Mouse (Mus musculus) ovary, adult 18-20 months (tissue): Measurements from ENCODE around the gene Prkar2b.

ENCODE experiments used
- DNase-seq: peaks from one replicate; pipeline ENCODE4 v3.0.0; 2022; ENCODE audit warnings: low spot score, mixed read lengths

Gene Prkar2b

DNA sequence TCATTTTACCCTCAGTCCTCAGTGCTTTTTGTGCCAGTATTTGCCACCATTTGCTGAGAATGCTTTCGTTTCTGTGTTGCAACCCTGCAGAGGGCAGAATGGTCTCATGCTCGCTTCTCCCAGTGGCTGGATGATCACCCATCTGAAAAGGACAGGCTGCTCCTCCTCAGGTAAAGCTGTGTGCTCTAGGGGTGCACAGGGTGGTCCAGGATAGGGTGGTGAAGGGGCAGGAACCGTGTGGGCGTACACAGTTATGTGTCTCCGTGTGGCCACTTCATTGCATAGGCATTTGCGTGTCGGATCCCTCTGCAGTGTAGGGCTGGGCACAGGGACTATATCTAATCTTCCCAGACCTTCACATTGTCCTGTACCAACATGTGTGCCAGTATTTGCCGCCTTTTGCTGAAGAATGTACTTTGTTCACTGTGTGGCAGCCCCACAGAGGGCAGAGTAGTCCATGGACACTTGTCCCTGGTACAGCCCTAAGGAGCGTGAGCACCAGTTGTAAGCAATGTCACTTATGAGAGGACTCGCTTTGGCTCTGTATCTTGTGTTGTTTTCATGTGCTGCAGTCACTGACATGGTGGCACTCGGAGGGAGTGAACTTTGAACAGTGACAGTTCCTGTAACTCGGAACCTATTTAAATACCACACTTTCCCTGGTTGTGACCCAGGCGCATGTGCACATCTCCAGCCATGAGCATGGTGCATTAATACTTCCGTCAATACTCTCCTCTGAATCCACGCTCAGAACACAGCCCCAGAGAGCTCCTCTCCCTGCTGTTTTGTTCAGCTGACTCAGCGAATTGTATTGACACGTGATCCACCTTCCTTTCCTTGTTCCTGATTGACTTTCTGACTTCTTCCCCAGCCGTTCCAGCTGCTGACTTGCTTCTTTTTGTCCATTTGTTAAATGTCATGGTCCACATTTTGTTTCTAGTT lies 140.4 kb downstream of the Prkar2b start:
- DNase-seq = no peak

DNA sequence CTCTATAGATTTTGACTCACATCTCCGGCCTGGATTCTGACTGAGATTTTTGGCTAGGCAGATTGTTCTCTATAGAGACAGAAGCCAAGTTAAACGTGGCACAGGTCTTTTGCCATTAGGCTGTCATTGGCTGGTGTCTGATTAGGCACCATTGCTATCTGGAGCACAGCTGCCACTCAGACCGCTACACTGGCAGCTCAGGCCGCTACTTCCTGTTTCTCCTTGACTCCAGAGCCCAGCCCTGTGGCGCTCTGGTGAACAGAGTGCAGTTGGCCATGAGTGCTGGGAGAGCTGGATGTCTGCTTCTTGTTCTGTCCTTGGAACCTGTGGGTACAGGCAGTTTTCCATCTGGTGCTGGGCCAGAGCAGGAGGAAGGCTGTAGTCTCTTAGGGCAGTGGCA lies 143.9 kb downstream of the Prkar2b start:
- peak; percentile 78 for DNase-seq

DNA sequence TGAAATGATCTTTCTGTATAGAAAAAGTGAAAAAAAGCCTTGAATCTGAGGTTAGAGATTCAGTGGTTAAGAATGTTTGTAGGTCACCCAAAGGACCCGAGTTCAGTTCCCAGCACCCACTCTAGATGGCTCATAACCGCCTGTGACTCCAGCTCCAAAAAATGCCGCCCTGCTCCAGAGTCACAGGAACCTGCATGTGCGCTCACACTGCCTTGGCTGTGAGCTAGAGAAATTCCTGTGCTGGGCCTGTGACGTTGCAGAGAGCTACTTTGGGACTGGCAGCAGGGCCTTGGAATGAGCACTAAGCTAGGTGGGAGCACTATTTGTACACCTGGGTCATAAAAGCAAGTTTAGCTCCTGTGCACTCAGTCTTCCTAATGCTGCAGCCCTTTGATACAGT lies 144.4 kb downstream of the Prkar2b start:
- no peak for DNase-seq

DNA sequence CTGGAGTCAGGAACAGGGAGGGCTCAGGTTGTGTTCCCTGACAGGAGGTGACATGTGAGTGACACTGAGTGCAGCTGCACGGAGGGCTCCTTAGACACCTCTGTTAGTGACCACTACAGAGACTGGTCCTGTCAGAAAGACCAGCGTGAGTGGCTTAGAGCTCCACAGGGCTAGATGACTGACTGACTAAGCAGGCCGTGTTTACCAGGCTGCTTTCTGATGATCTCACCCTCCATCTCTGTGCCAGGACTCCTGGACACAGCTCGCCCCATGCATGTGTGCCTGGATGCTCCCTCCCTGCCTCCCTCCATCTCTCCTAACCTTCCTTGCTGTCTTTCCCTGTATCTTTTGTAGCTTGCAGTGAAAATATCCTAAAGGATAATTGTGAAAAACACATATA lies 147.5 kb downstream of the Prkar2b start:
- DNase-seq = no peak

DNA sequence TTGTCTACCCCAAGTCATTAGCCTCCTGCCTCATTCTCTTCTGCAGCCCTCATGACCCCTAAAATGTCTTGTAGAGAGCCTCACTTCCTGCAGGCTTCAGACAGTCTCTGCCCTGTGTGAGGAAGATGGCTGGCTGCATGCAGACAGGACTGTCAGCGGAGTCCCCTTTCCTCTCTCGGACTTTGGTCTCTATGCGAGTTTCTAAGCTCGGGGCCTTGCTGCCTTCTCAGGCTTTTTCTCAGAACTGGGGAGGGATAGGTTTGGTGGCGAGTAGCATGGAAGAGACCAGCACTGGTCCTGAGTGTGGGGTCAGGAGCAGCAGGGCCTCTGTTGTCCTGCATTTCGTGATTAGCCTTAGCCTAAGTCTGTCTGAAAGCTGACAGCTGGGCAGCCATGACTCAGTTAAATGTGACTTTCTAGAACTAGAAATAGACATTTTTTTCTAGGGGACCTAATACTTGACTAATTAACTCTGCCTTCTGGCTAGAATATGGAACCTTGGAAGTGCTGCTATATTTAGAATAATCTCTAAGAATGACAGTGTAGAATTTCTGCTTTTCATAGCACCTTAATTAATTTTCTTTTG lies 148.0 kb downstream of the Prkar2b start:
- no peak for DNase-seq
